Mouse (Mus musculus): Measurements from ENCODE around the gene Ifnk.

The Ifnk gene

GRCm38 (mm10) chr4:35177926-35178645 lies 26.2 kb downstream of the Ifnk start:
- Histone ChIP-seq H3K4me3 (replicated peaks; ENCODE audit: low read length) (no peak overlapping the region), H3K27me3 (ENCODE audit: insufficient read depth, low read length) (0 out of 2 replicates have a peak, but pooled peaks cover 3% of the 10 kb centered on the region), H3K4me1 (replicated peaks; ENCODE audit: low read depth, low read length) (peaks cover 6% of the 10 kb centered on the region), H3K9me3 (ENCODE audit: low read length) (no peaks in the 10 kb centered on the region), H3K36me3 (ENCODE audit: insufficient read depth, low read length) (no peaks in the 10 kb centered on the region)
- TF ChIP-seq NANOG (IDR thresholded peaks at IDR 0.05; ENCODE audit: borderline replicate concordance, low read length) (no peak), CTCF (conservative IDR thresholded peaks at IDR 0.05; ENCODE audit: low read length) (no peak), POU5F1 (IDR thresholded peaks at IDR 0.05; ENCODE audit: borderline replicate concordance, low read length) (no peak)

- H3K4me1 ChIP-seq (replicated peaks; ENCODE audit: low read depth, low read length): peaks cover 11% of the 10 kb centered on the region
- no peaks in the 10 kb centered on the region for H3K9me3 ChIP-seq (ENCODE audit: low read length)
- no peak overlapping the region for H3K4me3 ChIP-seq (replicated peaks; ENCODE audit: low read length)
- no peak for TF ChIP-seq NANOG (IDR thresholded peaks at IDR 0.05; ENCODE audit: borderline replicate concordance, low read length)
- TF ChIP-seq POU5F1 (IDR thresholded peaks at IDR 0.05; ENCODE audit: borderline replicate concordance, low read length): no peak
- no peak for TF ChIP-seq CTCF (conservative IDR thresholded peaks at IDR 0.05; ENCODE audit: low read length)
- H3K36me3 ChIP-seq (ENCODE audit: insufficient read depth, low read length): no peaks in the 10 kb centered on the region; the same call in 1 of the 2 replicates
- H3K27me3 ChIP-seq (ENCODE audit: insufficient read depth, low read length): no peaks in the 10 kb centered on the region
These were observed 35.9 kb downstream of the Ifnk start for GRCm38 (mm10) chr4:35187617-35188326.

- H3K9me3 ChIP-seq (ENCODE audit: low read length): no peaks in the 10 kb centered on the region
- no peaks in the 10 kb centered on the region; the same call in 1 of the 2 replicates for H3K36me3 ChIP-seq (ENCODE audit: insufficient read depth, low read length)
- H3K4me3 ChIP-seq (replicated peaks; ENCODE audit: low read length): no peak overlapping the region
- no peaks in the 10 kb centered on the region for H3K27me3 ChIP-seq (ENCODE audit: insufficient read depth, low read length)
- TF ChIP-seq CTCF (conservative IDR thresholded peaks at IDR 0.05; ENCODE audit: low read length) (no peak), NANOG (IDR thresholded peaks at IDR 0.05; ENCODE audit: borderline replicate concordance, low read length) (no peak), POU5F1 (IDR thresholded peaks at IDR 0.05; ENCODE audit: borderline replicate concordance, low read length) (no peak)
- peaks cover 20% of the 10 kb centered on the region for H3K4me1 ChIP-seq (replicated peaks; ENCODE audit: low read depth, low read length)
These were observed 37.9 kb downstream of the Ifnk start for GRCm38 (mm10) chr4:35189794-35190193.

- peaks cover 20% of the 10 kb centered on the region for H3K4me1 ChIP-seq (replicated peaks; ENCODE audit: low read depth, low read length)
- H3K4me3 ChIP-seq (replicated peaks; ENCODE audit: low read length): no peak overlapping the region
- H3K9me3 ChIP-seq (ENCODE audit: low read length): no peaks in the 10 kb centered on the region
- H3K36me3 ChIP-seq (ENCODE audit: insufficient read depth, low read length): no peaks in the 10 kb centered on the region; the same call in 1 of the 2 replicates
- H3K27me3 ChIP-seq (ENCODE audit: insufficient read depth, low read length): no peaks in the 10 kb centered on the region
- TF ChIP-seq CTCF (conservative IDR thresholded peaks at IDR 0.05; ENCODE audit: low read length): 0 out of 2 replicates have a peak, but pooled peaks have one; percentile 14
- peak; percentile 49; the same call in 1 of the 2 replicates for TF ChIP-seq POU5F1 (IDR thresholded peaks at IDR 0.05; ENCODE audit: borderline replicate concordance, low read length)
- TF ChIP-seq NANOG (IDR thresholded peaks at IDR 0.05; ENCODE audit: borderline replicate concordance, low read length): peak; percentile 91
These were observed 40.9 kb downstream of the Ifnk start for GRCm38 (mm10) chr4:35192725-35193124.

GRCm38 (mm10) chr4:35201700-35202099 lies 49.8 kb downstream of the Ifnk start:
- Histone ChIP-seq H3K27me3 (ENCODE audit: insufficient read depth, low read length) (no peaks in the 10 kb centered on the region), H3K9me3 (ENCODE audit: low read length) (no peaks in the 10 kb centered on the region)
- no peak for TF ChIP-seq CTCF (conservative IDR thresholded peaks at IDR 0.05; ENCODE audit: low read length)

More at GRCm38 (mm10) chr4:35201700-35202099, 49.8 kb downstream of the Ifnk start:
- Histone ChIP-seq H3K4me1 (replicated peaks; ENCODE audit: low read depth, low read length) (peaks cover 32% of the 10 kb centered on the region), H3K4me3 (replicated peaks; ENCODE audit: low read length) (no peak overlapping the region), H3K36me3 (ENCODE audit: insufficient read depth, low read length) (0 out of 2 replicates have a peak, but pooled peaks cover 5% of the 10 kb centered on the region)
